Mouse (Mus musculus): ENCODE measurements around the gene Dock1. TPM values are rescaled to one million over a fixed set of nuclear protein-coding genes. Genes with fewer than 3 reads are reported as not detected.

Dock1 gene
- 0.15 and 0.17 TPM in 2 replicates for polyA plus RNA-seq (2012; ENCODE audit: low replicate concordance)

DNA sequence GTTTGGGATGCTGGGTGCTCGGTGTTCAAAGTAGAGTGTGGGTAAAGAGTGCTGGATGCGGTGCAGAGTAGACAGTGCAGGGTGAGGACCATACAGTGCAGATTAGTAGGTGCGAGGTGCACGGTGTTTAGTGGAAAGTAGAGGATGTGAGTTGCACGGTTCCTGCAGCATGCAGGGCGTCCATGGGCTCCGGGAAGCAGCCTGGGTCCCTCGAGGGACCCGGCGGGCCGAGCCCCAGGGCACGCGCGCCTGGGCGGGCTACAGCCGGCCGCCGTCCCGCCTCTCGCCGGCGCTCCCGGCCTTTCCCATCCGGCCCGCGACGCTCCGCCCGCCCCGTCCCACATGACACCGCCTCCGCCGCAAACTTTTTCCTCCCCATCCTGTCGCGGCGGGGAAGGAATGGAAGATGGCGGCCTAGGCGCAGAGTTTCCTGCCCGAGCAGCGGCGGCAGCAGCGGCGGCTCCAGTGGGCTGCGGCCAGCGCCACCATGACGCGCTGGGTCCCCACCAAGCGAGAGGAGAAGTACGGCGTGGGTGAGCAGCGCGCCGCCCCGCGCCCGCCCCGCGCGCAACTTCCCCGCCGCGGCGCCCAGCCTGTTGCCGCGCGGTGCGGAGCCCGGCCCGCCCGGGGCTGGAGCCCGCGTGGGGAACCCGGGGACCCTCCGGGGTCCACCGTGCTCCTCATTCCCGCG lies at the start of gene Dock1:
Gene Dock1 (plus strand): TSS at position 343 of the 691 bp plus-strand sequence.

DNA sequence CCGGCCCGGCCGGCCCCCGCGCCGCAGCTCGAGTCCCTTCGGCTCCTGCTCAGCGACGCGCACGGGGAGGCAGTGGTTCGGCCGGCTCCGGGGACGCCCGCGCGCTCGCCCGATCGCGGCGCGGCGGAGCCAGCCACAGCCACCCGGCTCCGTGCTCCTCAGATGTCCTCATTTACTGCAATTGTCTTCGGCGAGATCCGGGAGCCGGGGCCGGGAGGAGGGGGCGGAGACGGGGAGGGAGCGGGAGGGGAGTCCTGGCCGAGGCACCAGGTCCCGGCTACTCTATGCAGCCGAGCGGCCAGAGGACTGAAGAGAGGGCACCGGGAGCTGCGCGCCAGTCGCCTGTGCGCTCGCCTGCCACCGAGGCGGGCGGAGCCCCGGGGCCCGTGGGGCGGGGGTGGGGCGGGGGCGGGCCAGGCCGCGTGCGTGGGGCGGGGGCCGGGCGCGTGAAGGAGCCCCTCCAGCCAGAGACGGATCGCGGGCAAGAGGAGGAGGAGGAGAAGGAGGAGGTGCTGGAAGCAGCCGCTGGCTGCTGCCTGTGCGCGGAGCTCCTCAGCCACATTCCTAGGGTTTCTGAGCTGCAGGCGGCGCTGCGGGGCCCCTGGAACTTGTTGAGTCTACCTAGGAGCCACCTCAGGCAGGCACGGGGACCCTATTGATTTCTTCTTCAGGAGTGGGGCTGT lies 267.6 kb downstream of the Dock1 start, which contains the start of gene Fam196a:
Gene Fam196a (minus strand): TSS at position 504 of the 683 bp plus-strand sequence.

